Mouse (Mus musculus): ENCODE data around the gene Aldoart1. TPM values are rescaled to one million over a fixed set of nuclear protein-coding genes. Genes with fewer than 3 reads are reported as not detected.

Aldoart1 gene
- polyA plus RNA-seq (2012; rRNA removed): 0.08 and 0.18 TPM in 2 replicates

- no peak for DNase-seq (ENCODE audit: low spot score)
Observed at GRCm38 (mm10) chr4:72852534-72852933, at the start of gene Aldoart1. Aldoart1 (minus strand) TSS chr4:72852634.

- DNase-seq (ENCODE audit: low spot score): no peak
Observed at GRCm38 (mm10) chr4:72901566-72901965, 49.1 kb upstream of the Aldoart1 start.

GRCm38 (mm10) chr4:72865371-72866075 is 13.1 kb upstream of the Aldoart1 start:
- DNase-seq (ENCODE audit: low spot score): no peak

GRCm38 (mm10) chr4:72844276-72844675 is 8.2 kb downstream of the Aldoart1 start:
- DNase-seq (ENCODE audit: low spot score): no peak

GRCm38 (mm10) chr4:72843025-72843424 is 9.4 kb downstream of the Aldoart1 start:
- no peak for DNase-seq (ENCODE audit: low spot score)

GRCm38 (mm10) chr4:72836430-72836829 is 16.0 kb downstream of the Aldoart1 start:
- DNase-seq (ENCODE audit: low spot score): no peak

GRCm38 (mm10) chr4:72835400-72835799 is 17.0 kb downstream of the Aldoart1 start:
- DNase-seq (ENCODE audit: low spot score): no peak

GRCm38 (mm10) chr4:72800816-72801215 is 51.6 kb downstream of the Aldoart1 start:
- DNase-seq (ENCODE audit: low spot score): no peak

Data from urinary bladder, adult 2 months (tissue).